Mouse (Mus musculus): Measurements from ENCODE around the gene Adcy1. TPM values are rescaled to one million over a fixed set of nuclear protein-coding genes. Genes with fewer than 3 reads are reported as not detected.

The Adcy1 gene
- polyA plus RNA-seq (2014; fragmentation: Nextera tagmentation; extraction: Ambion mirVana): 2.5 and 2.6 TPM in 2 replicates

- ATAC-seq (ENCODE audit: low read depth): peak; percentile 7; the same call in 1 of the 2 replicates
Measured at GRCm38 (mm10) chr11:7063001-7063584, at the start of gene Adcy1. Gene Adcy1 (plus strand): TSS chr11:7063489.

GRCm38 (mm10) chr11:7016907-7017306 lies 46.4 kb upstream of the Adcy1 start:
- H3K4me3 ChIP-seq (ENCODE audit: low read depth, low read length): no peak overlapping the region
- ATAC-seq (ENCODE audit: low read depth) (no peak), DNase-seq (ENCODE audit: low spot score) (no peak)
- no peaks in the 10 kb centered on the region for H3K4me1 ChIP-seq (ENCODE audit: control insufficient read depth, insufficient read depth, low read length)
- no peaks in the 10 kb centered on the region for H3K27me3 ChIP-seq (replicated peaks; ENCODE audit: control insufficient read depth, insufficient read depth, low read length)
- H3K9me3 ChIP-seq (ENCODE audit: control insufficient read depth, low read length): no peaks in the 10 kb centered on the region
- no peak overlapping the region for H3K9ac ChIP-seq (ENCODE audit: low read depth, low read length)
- 87% methylated on average over 12 of the region's 12 CpGs for WGBS
- H3K4me2 ChIP-seq (ENCODE audit: low read depth, low read length): no peak overlapping the region
- H3K36me3 ChIP-seq (ENCODE audit: control insufficient read depth, insufficient read depth, low read length): no peaks in the 10 kb centered on the region
- H3K27ac ChIP-seq (replicated peaks; ENCODE audit: low read depth, low read length): no peak overlapping the region

More at GRCm38 (mm10) chr11:7063001-7063584, at the start of gene Adcy1:
- peak within 1 kb of the TSS; percentile 63 for H3K9ac ChIP-seq (ENCODE audit: low read depth, low read length)
- peak within 1 kb of the TSS; percentile 93 for H3K4me2 ChIP-seq (ENCODE audit: low read depth, low read length)
- peaks cover 70% of the 10 kb centered on the region for H3K27me3 ChIP-seq (replicated peaks; ENCODE audit: control insufficient read depth, insufficient read depth, low read length)
- H3K4me3 ChIP-seq (ENCODE audit: low read depth, low read length): peak within 1 kb of the TSS; percentile 60
- no peak within 1 kb of the TSS for H3K27ac ChIP-seq (replicated peaks; ENCODE audit: low read depth, low read length)
- peaks cover 15% of the 10 kb centered on the region; the same call in 1 of the 2 replicates for H3K4me1 ChIP-seq (ENCODE audit: control insufficient read depth, insufficient read depth, low read length)
- H3K36me3 ChIP-seq (ENCODE audit: control insufficient read depth, insufficient read depth, low read length): no peaks in the 10 kb centered on the region
- DNase-seq (ENCODE audit: low spot score): peak; percentile 20
- WGBS: under 1% methylated on average over 15 of the region's 69 CpGs
- no peaks in the 10 kb centered on the region for H3K9me3 ChIP-seq (ENCODE audit: control insufficient read depth, low read length)

- Histone ChIP-seq H3K4me2 (ENCODE audit: low read depth, low read length) (no peak overlapping the region), H3K9me3 (ENCODE audit: control insufficient read depth, low read length) (no peaks in the 10 kb centered on the region), H3K4me1 (ENCODE audit: control insufficient read depth, insufficient read depth, low read length) (no peaks in the 10 kb centered on the region), H3K4me3 (ENCODE audit: low read depth, low read length) (no peak overlapping the region), H3K9ac (ENCODE audit: low read depth, low read length) (no peak overlapping the region), H3K27ac (replicated peaks; ENCODE audit: low read depth, low read length) (no peak overlapping the region), H3K36me3 (ENCODE audit: control insufficient read depth, insufficient read depth, low read length) (no peaks in the 10 kb centered on the region), H3K27me3 (replicated peaks; ENCODE audit: control insufficient read depth, insufficient read depth, low read length) (no peaks in the 10 kb centered on the region)
- ATAC-seq (ENCODE audit: low read depth): no peak
- DNase-seq (ENCODE audit: low spot score): no peak
- WGBS: 93% methylated on average over 5 of the region's 5 CpGs
Measured at GRCm38 (mm10) chr11:7018078-7018477, 45.2 kb upstream of the Adcy1 start.

GRCm38 (mm10) chr11:7019006-7019525 lies 44.2 kb upstream of the Adcy1 start:
- Histone ChIP-seq H3K4me3 (ENCODE audit: low read depth, low read length) (no peak overlapping the region), H3K36me3 (ENCODE audit: control insufficient read depth, insufficient read depth, low read length) (no peaks in the 10 kb centered on the region), H3K9ac (ENCODE audit: low read depth, low read length) (no peak overlapping the region), H3K4me2 (ENCODE audit: low read depth, low read length) (no peak overlapping the region), H3K9me3 (ENCODE audit: control insufficient read depth, low read length) (no peaks in the 10 kb centered on the region), H3K4me1 (ENCODE audit: control insufficient read depth, insufficient read depth, low read length) (no peaks in the 10 kb centered on the region), H3K27ac (replicated peaks; ENCODE audit: low read depth, low read length) (no peak overlapping the region), H3K27me3 (replicated peaks; ENCODE audit: control insufficient read depth, insufficient read depth, low read length) (no peaks in the 10 kb centered on the region)
- no peak for DNase-seq (ENCODE audit: low spot score)
- 90% methylated on average over 7 of the region's 7 CpGs for WGBS
- no peak for ATAC-seq (ENCODE audit: low read depth)

- no peaks in the 10 kb centered on the region for H3K4me1 ChIP-seq (ENCODE audit: control insufficient read depth, insufficient read depth, low read length)
- DNase-seq (ENCODE audit: low spot score) (no peak), ATAC-seq (ENCODE audit: low read depth) (no peak)
- no peaks in the 10 kb centered on the region for H3K9me3 ChIP-seq (ENCODE audit: control insufficient read depth, low read length)
- H3K4me3 ChIP-seq (ENCODE audit: low read depth, low read length): no peak overlapping the region
- H3K9ac ChIP-seq (ENCODE audit: low read depth, low read length): no peak overlapping the region
- no peaks in the 10 kb centered on the region for H3K27me3 ChIP-seq (replicated peaks; ENCODE audit: control insufficient read depth, insufficient read depth, low read length)
- WGBS: 85% methylated on average over 2 of the region's 2 CpGs
- H3K4me2 ChIP-seq (ENCODE audit: low read depth, low read length): no peak overlapping the region
- H3K36me3 ChIP-seq (ENCODE audit: control insufficient read depth, insufficient read depth, low read length): no peaks in the 10 kb centered on the region
- no peak overlapping the region for H3K27ac ChIP-seq (replicated peaks; ENCODE audit: low read depth, low read length)
Measured at GRCm38 (mm10) chr11:7033063-7033462, 30.2 kb upstream of the Adcy1 start.

- no peak overlapping the region for H3K4me3 ChIP-seq (ENCODE audit: low read depth, low read length)
- no peak overlapping the region for H3K9ac ChIP-seq (ENCODE audit: low read depth, low read length)
- no peak overlapping the region for H3K27ac ChIP-seq (replicated peaks; ENCODE audit: low read depth, low read length)
- H3K9me3 ChIP-seq (ENCODE audit: control insufficient read depth, low read length): no peaks in the 10 kb centered on the region
- no peak overlapping the region for H3K4me2 ChIP-seq (ENCODE audit: low read depth, low read length)
- no peaks in the 10 kb centered on the region for H3K27me3 ChIP-seq (replicated peaks; ENCODE audit: control insufficient read depth, insufficient read depth, low read length)
- ATAC-seq (ENCODE audit: low read depth) (no peak), DNase-seq (ENCODE audit: low spot score) (peak; percentile 20)
- H3K36me3 ChIP-seq (ENCODE audit: control insufficient read depth, insufficient read depth, low read length): no peaks in the 10 kb centered on the region
- H3K4me1 ChIP-seq (ENCODE audit: control insufficient read depth, insufficient read depth, low read length): no peaks in the 10 kb centered on the region
- 36% methylated on average over 7 of the region's 7 CpGs for WGBS
Measured at GRCm38 (mm10) chr11:7039722-7040121, 23.6 kb upstream of the Adcy1 start.

GRCm38 (mm10) chr11:7040801-7041200 lies 22.5 kb upstream of the Adcy1 start:
- H3K4me2 ChIP-seq (ENCODE audit: low read depth, low read length): no peak overlapping the region
- no peaks in the 10 kb centered on the region for H3K36me3 ChIP-seq (ENCODE audit: control insufficient read depth, insufficient read depth, low read length)
- no peaks in the 10 kb centered on the region for H3K4me1 ChIP-seq (ENCODE audit: control insufficient read depth, insufficient read depth, low read length)
- H3K4me3 ChIP-seq (ENCODE audit: low read depth, low read length): no peak overlapping the region
- H3K27me3 ChIP-seq (replicated peaks; ENCODE audit: control insufficient read depth, insufficient read depth, low read length): no peaks in the 10 kb centered on the region
- H3K9me3 ChIP-seq (ENCODE audit: control insufficient read depth, low read length): no peaks in the 10 kb centered on the region
- no peak overlapping the region for H3K9ac ChIP-seq (ENCODE audit: low read depth, low read length)
- DNase-seq (ENCODE audit: low spot score) (no peak), ATAC-seq (ENCODE audit: low read depth) (no peak)
- WGBS: 36% methylated on average over 6 of the region's 6 CpGs
- H3K27ac ChIP-seq (replicated peaks; ENCODE audit: low read depth, low read length): no peak overlapping the region

- H3K4me2 ChIP-seq (ENCODE audit: low read depth, low read length): no peak overlapping the region
- 96% methylated on average over 2 of the region's 2 CpGs for WGBS
- no peaks in the 10 kb centered on the region for H3K27me3 ChIP-seq (replicated peaks; ENCODE audit: control insufficient read depth, insufficient read depth, low read length)
- no peak overlapping the region for H3K4me3 ChIP-seq (ENCODE audit: low read depth, low read length)
- DNase-seq (ENCODE audit: low spot score): no peak
- H3K36me3 ChIP-seq (ENCODE audit: control insufficient read depth, insufficient read depth, low read length): no peaks in the 10 kb centered on the region
- H3K27ac ChIP-seq (replicated peaks; ENCODE audit: low read depth, low read length): no peak overlapping the region
- no peak overlapping the region for H3K9ac ChIP-seq (ENCODE audit: low read depth, low read length)
- no peaks in the 10 kb centered on the region for H3K9me3 ChIP-seq (ENCODE audit: control insufficient read depth, low read length)
- H3K4me1 ChIP-seq (ENCODE audit: control insufficient read depth, insufficient read depth, low read length): no peaks in the 10 kb centered on the region
- no peak for ATAC-seq (ENCODE audit: low read depth)
Measured at GRCm38 (mm10) chr11:7047176-7047575, 16.1 kb upstream of the Adcy1 start.

GRCm38 (mm10) chr11:7047584-7047983 lies 15.7 kb upstream of the Adcy1 start:
- ATAC-seq (ENCODE audit: low read depth) (no peak), DNase-seq (ENCODE audit: low spot score) (no peak)
- Histone ChIP-seq H3K9me3 (ENCODE audit: control insufficient read depth, low read length) (no peaks in the 10 kb centered on the region), H3K4me3 (ENCODE audit: low read depth, low read length) (no peak overlapping the region), H3K9ac (ENCODE audit: low read depth, low read length) (no peak overlapping the region), H3K4me1 (ENCODE audit: control insufficient read depth, insufficient read depth, low read length) (no peaks in the 10 kb centered on the region), H3K36me3 (ENCODE audit: control insufficient read depth, insufficient read depth, low read length) (no peaks in the 10 kb centered on the region), H3K27ac (replicated peaks; ENCODE audit: low read depth, low read length) (no peak overlapping the region), H3K4me2 (ENCODE audit: low read depth, low read length) (no peak overlapping the region), H3K27me3 (replicated peaks; ENCODE audit: control insufficient read depth, insufficient read depth, low read length) (no peaks in the 10 kb centered on the region)
